Mouse (Mus musculus): Measurements from ENCODE around the gene Ttll5.

The Ttll5 gene

GRCm38 (mm10) chr12:86014174-86014573 is 189.7 kb downstream of the Ttll5 start:
- no peak for DNase-seq (ENCODE audit: low spot score)

GRCm38 (mm10) chr12:86014621-86015020 is 190.2 kb downstream of the Ttll5 start:
- no peak for DNase-seq (ENCODE audit: low spot score)

GRCm38 (mm10) chr12:86015114-86015513 is 190.7 kb downstream of the Ttll5 start:
- no peak for DNase-seq (ENCODE audit: low spot score)

DNA sequence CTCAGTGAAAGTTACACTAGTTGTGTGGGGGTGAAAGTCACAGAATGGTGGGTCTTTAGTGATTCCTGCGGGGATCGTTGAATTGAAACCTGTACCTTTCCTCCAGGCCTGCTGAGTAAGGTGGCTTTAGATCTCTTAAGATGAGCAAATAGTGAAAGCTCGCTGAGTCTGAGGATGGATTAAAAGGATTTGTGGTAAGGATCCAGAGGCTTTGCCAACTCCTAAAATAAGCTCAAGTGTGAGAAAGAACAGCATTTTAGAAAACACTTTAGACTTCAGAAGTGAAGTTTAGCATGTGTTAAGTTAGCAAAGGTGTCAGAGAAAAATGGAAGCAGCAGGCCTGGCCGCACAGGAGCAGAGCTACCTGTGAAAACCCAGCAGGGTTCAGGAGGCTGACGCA is 192.9 kb downstream of the Ttll5 start:
- no peak for DNase-seq (ENCODE audit: low spot score)

DNA sequence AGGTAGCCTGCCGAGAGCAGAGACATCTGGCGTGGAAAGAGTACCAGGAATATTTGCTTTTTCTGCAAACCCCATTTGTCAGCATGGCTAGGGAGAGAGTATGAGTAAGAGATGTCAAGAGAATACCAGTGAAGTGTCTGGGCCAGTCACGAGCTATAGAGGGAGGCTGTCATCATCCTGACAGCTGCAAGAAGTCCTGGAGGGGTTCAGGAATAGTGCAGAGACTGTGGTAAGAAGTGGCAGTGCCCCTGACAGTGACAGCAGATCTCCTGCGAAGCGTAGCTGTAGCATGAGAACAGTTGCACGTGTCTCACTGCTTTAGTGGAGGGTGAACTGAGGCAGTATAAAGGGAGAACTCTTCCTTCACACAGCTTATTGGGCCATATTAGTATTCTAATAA is 197.1 kb downstream of the Ttll5 start:
- no peak for DNase-seq (ENCODE audit: low spot score)

DNA sequence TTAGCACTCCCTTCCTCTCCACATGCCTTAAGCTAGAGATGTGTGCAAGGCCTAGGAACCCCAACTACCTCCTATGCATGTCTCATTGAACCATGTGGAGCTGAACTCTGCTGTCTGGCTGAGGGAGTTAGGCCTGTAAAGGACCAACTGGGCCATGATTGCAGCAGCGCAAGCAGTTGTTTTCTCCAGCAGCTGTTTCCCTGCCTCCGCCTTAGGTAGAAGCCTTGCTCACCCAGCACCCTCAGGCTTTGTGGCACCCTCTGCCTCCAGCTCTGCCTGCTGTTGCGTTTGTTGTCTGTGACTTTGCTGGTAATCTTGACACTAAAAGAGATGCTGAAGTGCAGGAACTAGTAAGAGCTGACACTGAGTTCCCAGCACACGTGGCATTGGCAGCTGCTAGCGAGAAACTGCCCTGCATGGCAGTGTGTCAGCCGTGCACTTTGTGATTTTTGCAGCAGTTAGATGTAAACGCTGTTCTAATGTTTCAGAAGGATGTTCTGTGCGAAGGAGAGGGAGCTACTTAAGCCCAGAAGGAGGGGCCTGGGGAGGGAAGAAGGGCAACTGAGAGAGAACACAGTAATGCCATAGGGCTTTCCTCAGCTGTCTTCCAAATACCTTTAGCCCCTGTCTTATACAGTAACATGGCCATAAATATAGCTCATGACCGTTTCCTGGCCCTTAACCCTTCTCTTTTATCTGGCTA is 198.0 kb downstream of the Ttll5 start:
- no peak for DNase-seq (ENCODE audit: low spot score)

DNA sequence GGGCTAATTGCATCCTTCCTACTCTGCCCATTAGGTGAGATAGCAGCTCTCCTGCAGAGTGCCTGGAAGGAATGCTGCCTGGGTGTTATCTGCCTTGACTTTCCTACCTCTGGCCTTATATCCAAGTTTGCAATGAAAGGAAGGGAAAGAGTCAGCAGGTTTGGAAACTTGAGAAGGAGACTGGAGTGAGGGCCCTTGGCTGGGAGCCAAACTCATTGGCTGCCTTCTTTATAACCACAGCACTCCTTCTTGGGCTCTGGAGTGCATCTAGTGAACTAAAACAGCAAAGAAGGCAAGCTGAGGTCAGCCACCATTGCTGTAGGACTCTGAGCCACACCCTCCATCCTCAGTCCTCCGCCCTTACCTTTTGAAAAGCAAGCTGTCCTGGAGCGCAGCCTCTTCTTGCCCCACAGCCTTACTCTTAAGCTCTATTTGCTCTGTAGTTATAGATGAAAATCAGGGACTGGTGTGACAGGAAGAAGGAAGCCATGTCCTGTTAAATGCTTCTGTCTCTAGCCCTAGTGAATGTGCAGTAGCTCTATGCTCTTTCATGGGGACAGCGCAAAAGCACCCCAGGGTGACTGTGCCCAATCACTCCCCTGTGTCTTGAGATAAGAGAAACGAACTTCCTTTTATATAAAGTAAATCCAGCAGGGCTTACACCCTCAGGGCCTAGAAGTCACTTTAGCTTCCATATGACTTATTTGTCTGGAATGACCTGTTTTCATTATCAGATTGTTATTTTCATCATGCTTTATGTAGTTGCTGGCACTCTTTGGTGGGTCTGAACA is 198.8 kb downstream of the Ttll5 start:
- no peak for DNase-seq (ENCODE audit: low spot score)

DNA sequence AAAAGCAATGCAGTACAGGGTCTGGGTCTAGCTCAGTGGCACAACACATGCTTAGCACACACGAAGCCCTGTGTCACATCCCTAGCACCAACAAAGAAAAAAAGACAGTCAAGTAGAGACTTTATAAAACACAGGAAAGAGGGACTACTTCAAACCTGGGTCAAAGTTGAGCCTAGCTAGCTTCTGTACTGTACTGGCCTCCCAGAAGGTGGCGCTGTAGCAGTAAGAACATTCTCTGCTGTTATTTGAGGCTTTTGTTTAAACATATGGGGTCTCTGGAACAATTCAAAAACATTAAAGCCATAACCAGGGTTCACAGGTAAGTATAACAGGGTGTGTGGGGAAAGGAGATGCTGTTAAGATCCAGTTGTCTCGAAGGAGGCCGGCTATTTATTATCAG is 200.0 kb downstream of the Ttll5 start:
- DNase-seq (ENCODE audit: low spot score) = no peak

DNA sequence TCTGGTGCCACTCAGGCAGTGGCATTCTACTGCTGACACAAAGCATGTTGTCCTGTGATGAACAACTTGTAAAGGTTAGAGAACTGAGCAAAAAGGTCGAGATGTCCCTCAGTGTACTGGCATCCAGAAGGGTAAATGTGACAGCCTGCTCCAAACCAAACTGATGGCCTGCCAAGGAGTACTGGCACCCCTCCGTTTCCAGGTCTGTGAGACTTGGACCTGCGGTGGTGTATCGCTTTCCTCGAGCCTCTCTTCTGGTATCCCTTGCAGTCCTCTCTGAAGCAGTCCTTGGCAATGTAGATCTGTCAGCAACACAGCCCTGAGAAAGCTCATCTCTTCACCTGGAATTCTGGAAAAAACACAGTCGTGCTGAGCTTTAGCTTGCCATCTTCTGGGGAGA is 201.0 kb downstream of the Ttll5 start:
- no peak for DNase-seq (ENCODE audit: low spot score)

DNA sequence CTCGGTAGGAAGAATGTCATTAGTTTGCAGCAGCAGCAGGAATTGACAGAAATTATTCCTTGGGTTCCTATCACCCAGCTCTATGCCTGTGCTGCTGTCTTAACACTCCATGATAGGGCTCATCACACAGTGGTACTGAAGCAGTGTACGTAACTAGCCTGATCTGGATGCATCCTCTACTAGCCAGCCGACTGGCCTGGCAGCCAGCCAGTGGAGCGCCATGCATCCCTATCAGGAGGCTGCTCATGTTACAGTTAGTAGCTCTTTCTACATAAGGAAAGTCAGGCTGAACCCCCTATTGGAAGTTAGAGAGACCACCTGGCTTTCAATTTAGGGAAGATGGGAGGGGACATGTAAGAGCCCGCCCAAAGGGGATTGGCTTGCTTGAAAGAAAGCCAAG is 202.5 kb downstream of the Ttll5 start:
- DNase-seq (ENCODE audit: low spot score) = no peak

- DNase-seq (ENCODE audit: low spot score) = no peak
Measured at GRCm38 (mm10) chr12:86027747-86028146, 203.3 kb downstream of the Ttll5 start.

DNA sequence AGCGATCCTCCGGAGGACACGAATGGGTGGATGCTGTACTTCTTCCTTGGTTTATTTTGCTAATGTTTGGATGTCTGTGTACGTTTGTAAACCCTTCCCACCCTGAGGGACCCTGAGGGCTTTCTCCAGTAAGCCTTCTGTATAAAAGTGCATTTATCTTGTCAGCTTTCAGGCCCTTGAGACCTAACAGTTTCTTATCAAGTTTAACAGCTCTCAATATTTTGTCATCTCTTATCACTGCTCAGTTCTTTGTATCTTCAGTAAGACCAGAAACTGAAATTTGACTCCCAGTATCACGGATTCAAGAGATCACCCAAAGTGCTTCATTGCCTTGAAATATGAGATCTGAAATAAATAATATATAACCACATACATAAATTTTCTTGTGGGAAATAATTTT is 206.5 kb downstream of the Ttll5 start:
- DNase-seq (ENCODE audit: low spot score) = no peak

DNA sequence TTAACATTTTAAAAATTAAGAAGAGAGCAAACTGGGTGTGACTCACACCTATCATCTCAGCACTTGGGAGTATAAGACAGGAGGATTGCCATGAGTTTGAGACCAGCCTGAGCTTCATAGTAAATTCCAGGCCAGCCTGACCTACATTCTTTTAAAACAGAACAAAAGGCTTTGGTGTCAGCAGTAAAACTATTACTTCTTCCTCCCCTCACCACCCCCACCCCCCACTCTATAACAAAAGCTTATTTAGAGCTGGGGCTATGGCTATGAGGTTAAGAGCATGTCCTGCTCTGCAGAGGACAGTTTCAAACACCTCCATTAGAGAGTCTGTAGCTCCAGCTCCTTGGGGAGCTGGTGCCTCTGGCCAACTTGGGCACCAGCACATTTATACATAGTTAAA is 211.1 kb downstream of the Ttll5 start:
- no peak for DNase-seq (ENCODE audit: low spot score)

DNA sequence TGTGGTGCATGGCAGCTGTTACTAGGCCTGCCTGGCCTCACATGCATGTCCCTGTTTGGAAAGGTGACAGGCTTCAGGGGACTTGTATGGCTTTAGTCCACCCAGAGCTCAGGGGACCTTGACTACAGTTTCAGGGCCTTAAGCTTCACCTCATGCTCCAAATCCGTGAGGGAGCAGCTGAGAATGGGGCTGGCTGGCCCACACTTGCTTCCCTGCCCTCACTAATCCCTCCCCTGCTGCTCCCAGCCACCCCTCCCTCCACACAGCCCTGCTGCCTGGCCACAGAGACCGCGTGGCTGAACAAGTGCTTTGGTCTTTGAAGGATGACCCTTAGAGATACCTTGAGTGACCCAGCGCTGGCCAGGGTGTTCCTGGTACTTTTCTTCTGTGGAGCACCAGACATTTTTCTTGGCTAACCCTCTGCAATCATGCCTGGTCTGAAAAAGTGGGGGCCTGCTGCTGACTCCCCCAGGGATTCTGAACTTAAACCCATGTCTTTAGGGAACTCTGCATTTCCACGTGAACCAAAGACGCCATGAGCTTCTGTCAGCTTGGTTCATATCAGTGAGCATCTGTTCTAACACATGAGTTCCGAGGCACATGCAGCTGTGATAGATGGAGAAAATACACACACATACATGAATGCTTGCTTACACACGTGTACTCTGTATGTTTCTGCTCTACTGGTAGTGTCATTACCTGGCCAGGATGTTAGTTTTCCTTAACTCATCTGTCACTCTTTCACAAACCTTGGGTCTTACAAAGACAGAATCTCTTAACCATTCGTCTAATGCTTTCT is 212.1 kb downstream of the Ttll5 start:
- no peak for DNase-seq (ENCODE audit: low spot score)

DNA sequence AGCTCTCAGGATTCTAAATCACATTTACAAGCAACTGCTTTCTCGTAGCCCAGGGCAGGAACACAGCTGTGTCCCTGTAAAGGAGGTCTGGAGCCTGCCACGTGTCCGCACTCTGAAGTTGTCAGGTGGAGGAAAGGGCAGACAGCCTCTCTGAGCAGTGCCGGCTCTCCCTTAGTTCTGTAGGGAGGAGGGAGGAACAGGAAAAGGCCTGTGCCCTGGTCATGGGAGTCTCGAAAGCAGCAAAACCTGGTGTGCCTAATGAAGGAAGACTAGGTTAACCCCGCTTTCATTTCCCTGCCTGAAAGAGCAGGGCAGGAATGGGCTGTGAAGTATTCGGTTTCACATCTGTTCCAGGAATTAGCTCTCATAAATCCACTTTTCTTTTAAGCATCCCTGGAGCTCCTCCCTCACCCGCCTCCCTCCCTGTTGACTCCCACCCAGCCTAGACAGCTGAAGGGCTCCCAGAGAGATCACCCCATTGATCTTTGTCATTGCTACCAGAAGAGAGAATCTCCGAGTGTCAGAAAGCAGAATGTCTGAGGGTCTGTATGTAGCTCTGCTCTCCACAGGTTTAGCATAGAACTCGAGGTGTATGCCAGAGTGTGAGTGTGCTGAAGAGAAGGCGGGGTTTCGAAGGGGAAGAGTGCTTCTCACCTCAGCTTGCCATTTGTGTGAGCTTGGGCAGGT is 212.9 kb downstream of the Ttll5 start:
- no peak for DNase-seq (ENCODE audit: low spot score)

- DNase-seq (ENCODE audit: low spot score) = no peak
Measured at GRCm38 (mm10) chr12:86039078-86039477, 214.6 kb downstream of the Ttll5 start.

GRCm38 (mm10) chr12:86039751-86040150 is 215.3 kb downstream of the Ttll5 start:
- no peak for DNase-seq (ENCODE audit: low spot score)

- DNase-seq (ENCODE audit: low spot score) = no peak
Measured at GRCm38 (mm10) chr12:86046141-86046540, 221.7 kb downstream of the Ttll5 start.

DNA sequence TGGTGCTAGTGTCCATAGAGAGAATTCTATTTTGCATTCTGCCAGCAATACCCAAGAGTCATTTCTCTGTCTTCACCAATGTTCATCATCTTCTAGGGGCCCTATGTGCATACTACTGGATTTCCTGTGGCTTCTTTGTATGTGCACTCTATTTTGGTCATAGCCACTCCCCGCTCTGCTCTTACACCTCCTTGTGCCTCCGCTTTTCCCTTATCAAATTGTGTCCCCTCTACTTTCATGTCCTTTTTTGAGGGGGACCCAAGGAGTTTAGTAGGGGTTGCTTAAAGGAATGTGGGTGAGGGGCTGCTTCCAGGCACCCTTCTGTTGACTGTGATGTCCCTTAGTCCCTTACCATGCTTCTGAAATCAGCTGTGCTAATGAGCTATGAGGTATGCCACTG is 222.3 kb downstream of the Ttll5 start:
- no peak for DNase-seq (ENCODE audit: low spot score)

- DNase-seq (ENCODE audit: low spot score) = no peak
Measured at GRCm38 (mm10) chr12:86047376-86047775, 222.9 kb downstream of the Ttll5 start.

DNA sequence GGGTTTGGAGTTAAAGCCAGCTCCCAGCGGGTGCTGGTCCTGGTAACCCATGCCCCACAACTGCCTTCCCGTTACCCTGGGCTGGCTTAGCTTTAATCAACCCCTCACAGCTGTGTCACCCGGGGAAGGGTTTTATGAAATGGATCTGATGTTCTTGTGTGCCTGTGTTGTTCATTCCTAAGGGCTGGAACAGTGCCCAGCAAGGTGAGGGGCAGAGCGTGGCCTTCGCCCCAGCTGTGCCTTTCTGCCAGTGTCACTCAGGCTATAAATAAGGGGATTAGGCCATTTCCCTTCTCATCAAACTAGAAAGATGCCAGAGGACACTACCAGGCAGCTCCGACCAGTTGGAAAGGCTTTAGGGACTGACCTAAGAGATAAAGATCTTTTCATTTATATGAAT is 225.4 kb downstream of the Ttll5 start:
- DNase-seq (ENCODE audit: low spot score) = no peak

DNA sequence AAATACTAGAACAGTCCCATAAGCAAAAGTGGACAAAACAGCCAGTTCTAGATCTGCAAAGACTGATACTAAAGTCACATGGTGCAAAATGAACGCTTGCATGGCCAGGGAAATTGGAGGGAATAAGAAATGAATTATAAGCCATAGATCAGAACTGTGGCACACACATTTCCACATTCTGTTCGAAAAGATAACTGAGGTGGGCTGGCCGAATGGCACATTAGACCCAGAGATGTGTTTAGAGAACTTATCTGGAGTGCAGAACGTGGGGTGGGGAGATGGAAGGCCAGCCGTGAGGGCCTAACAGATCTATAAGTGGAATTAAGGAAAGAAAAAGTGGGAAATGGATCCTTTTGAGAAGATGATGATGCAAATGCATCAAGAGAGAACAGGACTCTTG is 227.0 kb downstream of the Ttll5 start:
- no peak for DNase-seq (ENCODE audit: low spot score)
